Mouse (Mus musculus) pancreas, adult 10 weeks (tissue): ENCODE results near the gene Vmn2r81. TPM values are rescaled to one million over a fixed set of nuclear protein-coding genes. Genes with fewer than 3 reads are reported as not detected.

Experiments
- polyA plus RNA-seq: library from polyadenylated mRNA; stranded (reverse); fragments of 350-450 nt; fragmentation: Illumina TruSeq; extraction: RNeasy Lipid Tissue Mini Kit (QIAGEN cat#74804); gene quantifications from one replicate; pipeline ENCODE4 v1.2.3, GENCODE M21; 2015; ENCODE audit warnings: low read depth, low replicate concordance; ENCODE audit not compliant: insufficient read depth

Vmn2r81 gene
- polyA plus RNA-seq: not detected

DNA sequence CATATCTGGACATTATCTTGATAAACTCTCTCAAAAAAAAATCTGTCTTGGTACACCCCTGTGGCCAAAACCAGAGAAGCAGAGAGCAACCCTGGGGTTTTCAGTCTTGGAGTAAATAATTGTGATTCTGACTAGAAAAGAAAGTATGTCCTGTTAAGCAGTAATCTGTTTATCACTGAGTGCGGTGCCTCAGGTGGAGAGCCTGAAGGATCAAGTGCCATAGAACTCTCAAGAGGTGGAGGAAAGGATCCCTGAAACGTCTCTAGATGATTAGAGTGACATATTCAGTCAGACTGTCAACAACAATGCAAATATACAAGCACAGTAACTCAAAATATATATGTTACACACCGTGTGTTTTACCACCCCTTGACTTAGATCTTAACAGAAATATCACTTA is at the start of gene Vmn2r81:
Gene Vmn2r81, plus strand, starts transcription at position 301 of the 400 bp plus-strand sequence.

Other genes with a start within 250 kb of the Vmn2r81 start
- gene Olfr1351, start 235.2 kb upstream of the Vmn2r81 start, polyA plus RNA-seq: not detected
- not detected for gene Olfr57, start 219.0 kb upstream of the Vmn2r81 start, polyA plus RNA-seq
- 4.1 TPM for gene 2610008E11Rik, start 150.1 kb upstream of the Vmn2r81 start, polyA plus RNA-seq
- not detected for gene Vmn2r80, start 98.9 kb upstream of the Vmn2r81 start, polyA plus RNA-seq
- gene Vmn2r82, start 108.8 kb downstream of the Vmn2r81 start, polyA plus RNA-seq: not detected
- not detected for gene Vmn2r83, start 221.0 kb downstream of the Vmn2r81 start, polyA plus RNA-seq